Mouse (Mus musculus) skeletal muscle tissue, adult 2 months (tissue): ENCODE results near the gene Arhgef12.

Experiments
- DNase-seq: peaks from one replicate; pipeline ENCODE4 v3.0.0-alpha.2; 2012; ENCODE audit warnings: low read depth, low spot score

Gene Arhgef12

GRCm38 (mm10) chr9:43078711-43079110 is 28.3 kb downstream of the Arhgef12 start:
- no peak for DNase-seq

- peak; percentile 18 for DNase-seq
These were observed 30.9 kb downstream of the Arhgef12 start for GRCm38 (mm10) chr9:43076163-43076562.

DNA sequence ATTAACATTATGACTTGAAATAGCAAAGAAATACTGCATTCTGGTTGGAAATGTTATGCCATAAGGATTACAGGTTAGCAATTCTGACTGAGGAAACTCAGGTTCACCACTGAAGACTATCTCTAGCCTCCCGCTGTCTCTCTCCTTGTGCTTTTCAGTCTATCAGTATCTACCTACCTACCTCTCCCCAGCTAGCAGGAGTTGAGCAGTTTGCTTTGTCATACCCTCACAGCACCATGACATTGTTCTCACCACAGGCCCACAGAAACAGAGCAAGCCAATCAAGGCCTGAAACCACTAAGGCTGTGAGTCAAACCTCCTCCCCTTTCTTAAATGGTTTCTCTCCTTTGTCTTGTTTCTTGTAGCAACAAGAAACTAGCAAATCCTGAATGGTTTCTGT is 32.4 kb downstream of the Arhgef12 start:
- no peak for DNase-seq

DNA sequence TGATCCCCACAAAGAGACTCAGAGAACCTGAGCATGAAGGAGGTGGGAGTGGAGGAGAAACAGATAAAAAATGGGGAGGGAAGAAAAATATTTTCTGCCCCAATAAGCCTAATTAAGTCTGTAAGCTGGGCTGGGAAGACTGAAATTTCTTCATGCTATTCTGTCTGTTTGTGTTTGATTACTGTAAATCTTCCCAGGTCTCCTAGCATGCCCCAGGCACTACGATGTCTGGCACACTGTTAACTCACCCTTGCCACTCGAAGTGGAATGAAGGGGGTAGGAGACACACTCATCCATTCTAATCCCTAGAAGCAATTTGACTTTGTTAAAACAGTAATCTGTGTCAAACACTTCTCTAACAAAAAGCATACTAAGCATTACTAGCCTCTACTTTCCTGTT is 35.3 kb downstream of the Arhgef12 start:
- no peak for DNase-seq

GRCm38 (mm10) chr9:43071176-43071575 is 35.9 kb downstream of the Arhgef12 start:
- no peak for DNase-seq

DNA sequence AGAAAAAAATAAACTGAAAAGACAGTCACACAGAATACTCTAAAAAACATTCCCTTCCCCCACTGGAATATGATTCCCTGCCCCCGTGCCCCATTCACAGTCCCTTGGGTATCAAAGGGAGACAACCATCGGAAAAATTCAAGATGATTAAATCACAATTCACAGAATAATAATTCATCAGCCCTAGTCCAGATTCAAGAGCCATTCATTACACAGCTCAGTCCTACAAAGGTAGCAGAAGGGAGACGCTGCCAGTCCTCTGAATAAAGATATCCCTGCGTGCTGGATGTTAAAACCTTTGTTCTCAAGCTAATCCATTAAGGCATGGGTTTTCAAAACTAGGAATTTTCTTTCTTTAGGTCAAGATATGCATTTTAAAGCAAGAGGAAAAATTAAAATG is 36.5 kb downstream of the Arhgef12 start:
- DNase-seq = no peak

- DNase-seq = no peak
These were observed 36.9 kb downstream of the Arhgef12 start for GRCm38 (mm10) chr9:43070153-43070552.

DNA sequence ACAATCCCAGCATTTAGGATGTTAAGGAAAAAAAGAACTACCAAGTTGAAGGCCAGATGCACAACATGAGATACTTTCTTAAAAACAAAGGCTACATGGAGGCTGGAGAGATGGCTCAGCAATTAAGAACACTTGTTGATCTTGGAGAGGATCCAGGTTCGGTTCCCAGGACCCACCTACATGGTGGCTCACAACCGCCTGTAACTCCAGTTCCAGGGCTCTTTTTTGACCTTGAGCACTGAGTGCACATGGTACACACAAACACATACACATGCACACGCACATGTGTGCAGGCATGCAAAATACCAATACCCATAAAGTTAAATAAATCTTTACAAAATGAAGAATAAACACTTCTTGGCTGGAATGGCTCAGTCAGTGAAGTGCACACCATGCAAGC is 39.1 kb downstream of the Arhgef12 start:
- DNase-seq = no peak

DNA sequence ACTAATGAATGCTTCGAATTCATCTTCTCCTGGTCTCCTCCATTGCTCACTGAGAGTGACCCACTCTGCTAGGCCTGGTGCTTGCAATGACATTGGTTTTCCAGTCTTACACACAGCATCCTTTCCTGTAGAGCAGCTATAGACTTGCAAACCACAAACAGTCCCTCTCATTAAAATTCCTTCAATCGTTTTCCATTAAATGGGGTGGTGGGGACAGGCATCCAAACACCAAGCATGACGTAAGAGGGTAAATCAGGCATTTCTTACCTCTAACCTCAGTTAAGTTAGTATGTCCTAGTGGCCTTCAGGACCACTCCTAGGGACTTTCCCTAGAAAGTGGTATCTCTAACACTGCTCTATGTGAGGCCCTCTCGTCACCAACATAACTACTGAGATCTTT is 41.8 kb downstream of the Arhgef12 start:
- no peak for DNase-seq

DNA sequence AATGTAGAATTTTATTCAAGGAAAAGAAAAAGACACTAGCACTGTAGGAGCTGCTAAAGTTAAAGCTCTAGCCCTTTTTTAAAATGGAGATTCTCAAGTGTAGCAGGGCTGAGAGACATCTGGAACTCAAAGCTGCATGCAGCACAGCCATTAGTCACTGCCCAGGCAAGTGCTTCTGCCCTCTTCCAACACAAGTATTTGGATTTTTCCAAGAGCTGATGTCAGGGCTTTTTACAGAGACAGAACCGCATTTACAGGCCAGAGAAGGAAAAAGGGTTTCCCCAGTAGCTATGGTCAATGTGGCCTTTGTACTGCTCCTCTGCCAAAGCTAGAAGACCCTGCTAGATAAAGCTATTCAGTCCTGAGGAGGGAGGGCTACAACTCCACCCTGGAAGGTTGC is 45.5 kb downstream of the Arhgef12 start:
- peak; percentile 14 for DNase-seq

DNA sequence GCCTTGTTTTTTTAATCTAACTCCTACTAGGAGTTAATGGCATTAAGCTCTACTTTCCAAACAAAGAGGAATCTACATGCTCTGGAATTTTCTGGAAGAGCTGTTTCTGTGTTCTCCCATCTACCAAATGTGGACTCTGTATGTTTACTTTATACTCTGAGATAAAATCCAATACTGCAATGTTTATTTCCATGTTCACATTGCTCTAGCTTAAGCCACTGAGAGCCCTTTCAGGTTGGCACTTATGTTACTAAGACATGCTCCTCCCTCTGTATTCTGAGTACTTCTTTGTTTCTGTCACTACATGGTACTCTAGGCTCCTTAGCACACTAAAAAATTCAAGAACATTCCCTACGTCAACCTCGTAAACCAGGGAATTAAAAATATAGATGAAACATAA is 56.6 kb downstream of the Arhgef12 start:
- no peak for DNase-seq

DNA sequence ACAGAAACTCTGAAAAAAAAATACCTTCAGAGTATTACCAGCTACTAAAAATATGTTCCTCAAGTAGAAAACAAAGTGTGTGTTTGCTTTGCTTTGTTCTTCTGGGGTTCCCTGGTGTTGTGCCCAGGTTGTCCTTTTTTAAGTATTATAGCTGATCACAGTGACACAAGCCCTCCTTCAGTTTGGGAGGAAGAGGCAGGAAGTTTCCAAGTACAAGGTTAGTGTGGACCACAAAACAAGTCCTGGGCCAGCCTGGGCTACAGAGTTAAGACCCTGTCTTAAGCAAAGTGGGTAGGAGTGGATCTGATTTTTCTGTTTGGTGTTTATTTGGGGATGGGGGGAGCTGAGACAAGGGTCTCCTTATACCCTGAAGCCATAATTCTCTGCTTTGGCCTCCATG is 62.6 kb downstream of the Arhgef12 start:
- no peak for DNase-seq

- no peak for DNase-seq
These were observed 68.6 kb downstream of the Arhgef12 start for GRCm38 (mm10) chr9:43038466-43038865.

GRCm38 (mm10) chr9:43035208-43035607 is 71.8 kb downstream of the Arhgef12 start:
- DNase-seq = no peak

- DNase-seq = no peak
These were observed 72.8 kb downstream of the Arhgef12 start for GRCm38 (mm10) chr9:43034273-43034672.

DNA sequence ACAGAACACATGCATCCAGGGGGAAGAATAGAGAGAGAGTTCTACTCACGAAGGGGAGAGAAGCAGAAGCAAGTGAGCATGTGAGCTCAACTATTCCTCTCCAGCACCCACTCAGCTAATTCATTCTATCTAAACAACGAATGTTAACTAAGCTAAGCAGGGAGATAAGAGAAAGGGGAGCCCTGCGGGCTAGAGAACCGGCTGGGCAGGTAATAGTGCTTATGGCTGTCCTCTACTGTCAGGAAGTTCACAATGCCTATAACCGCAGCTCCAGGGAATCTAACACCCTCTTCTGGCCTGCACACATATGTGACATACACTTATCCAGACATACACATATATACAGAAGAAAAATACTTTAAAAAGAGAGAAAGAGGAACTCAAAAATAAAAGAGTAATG is 79.3 kb downstream of the Arhgef12 start:
- no peak for DNase-seq

GRCm38 (mm10) chr9:43021515-43022251 is 85.4 kb downstream of the Arhgef12 start:
- peak; percentile 18 for DNase-seq

GRCm38 (mm10) chr9:43019656-43020055 is 87.4 kb downstream of the Arhgef12 start:
- no peak for DNase-seq

- DNase-seq = no peak
These were observed 91.3 kb downstream of the Arhgef12 start for GRCm38 (mm10) chr9:43015786-43016185.

GRCm38 (mm10) chr9:43015366-43015765 is 91.7 kb downstream of the Arhgef12 start:
- DNase-seq = peak; percentile 42

DNA sequence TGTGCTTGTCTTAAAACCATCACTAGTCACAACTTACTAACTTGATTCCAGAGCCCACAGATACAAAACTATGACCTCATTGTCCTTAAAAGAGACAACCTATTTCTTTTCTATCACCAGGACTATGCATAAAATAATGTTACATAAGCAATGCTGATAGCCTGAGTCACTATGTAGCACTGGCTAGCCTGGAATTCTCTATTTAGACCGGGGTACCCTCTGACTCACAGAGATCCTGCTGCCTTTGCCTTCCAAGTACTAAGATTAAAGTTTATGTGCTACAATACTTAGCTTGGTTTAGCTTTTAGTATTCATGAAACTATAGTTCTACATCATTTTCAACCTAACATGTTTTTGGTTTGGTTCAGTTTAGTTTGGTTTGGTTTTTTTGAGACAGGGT is 92.2 kb downstream of the Arhgef12 start:
- DNase-seq = no peak

- no peak for DNase-seq
These were observed 94.5 kb downstream of the Arhgef12 start for GRCm38 (mm10) chr9:43012541-43012940.

GRCm38 (mm10) chr9:43011061-43011460 is 96.0 kb downstream of the Arhgef12 start:
- peak; percentile 30 for DNase-seq

DNA sequence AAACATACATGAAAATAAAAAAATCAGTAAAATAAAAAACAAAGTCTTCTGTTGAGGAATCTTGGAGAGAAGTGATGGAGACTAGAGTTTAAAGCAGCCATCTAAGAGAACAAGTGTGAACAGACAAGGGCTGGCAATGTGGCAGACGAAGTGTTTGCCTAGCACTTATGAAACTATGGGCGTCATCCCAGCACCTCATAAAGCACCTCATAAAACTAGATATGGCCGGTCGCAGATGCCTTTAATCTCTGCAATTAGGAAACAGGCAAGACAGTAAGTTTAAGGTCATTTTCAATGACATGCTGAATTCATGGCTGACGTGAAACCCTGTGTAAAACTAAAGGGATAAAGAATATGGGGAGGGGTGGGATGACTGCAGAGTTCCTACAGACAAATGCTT is 103.2 kb downstream of the Arhgef12 start:
- DNase-seq = no peak
